9 mouse cellular contexts compared by ENCODE assay signal in genomic region chr14:105295820-105296582, GRCm38 (mm10). TPM values are rescaled to one million over a fixed set of nuclear protein-coding genes. Genes with fewer than 3 reads are reported as not detected.
DNase-seq lines count a peak whose midpoint lies in the region; ATAC-seq and TF ChIP-seq lines count a peak whose summit lies in the region.
"Had no signal": no experiment of that assay in that cellular context is flagged by ENCODE, and none has a peak within 500 bp of the region (broad histone marks: within the 10 kb centered on the region; RNA-seq: fewer than 3 reads in every experiment).

No protein-coding gene starts in this region.

- TF ChIP-seq POLR2A in brain, embryonic 14.5 days (IDR thresholded peaks at IDR 0.05; ENCODE audit: borderline replicate concordance, extremely low read depth, insufficient read depth, insufficient read length, poor library complexity, severe bottlenecking): no peak

- H3K36me3 ChIP-seq in hindbrain, postnatal 0 days (ENCODE audit: insufficient read depth, low read length): peaks cover 11% of the 10 kb centered on the region; the same call in 1 of the 2 replicates
- H3K36me3 ChIP-seq in hindbrain, embryonic 10.5 days: peaks cover 39% of the 10 kb centered on the region
- peaks cover 37% of the 10 kb centered on the region for H3K36me3 ChIP-seq in intestine, postnatal 0 days (ENCODE audit: control insufficient read depth, insufficient read depth)
- no peaks in the 10 kb centered on the region for H3K36me3 ChIP-seq in splenic B cell, adult 2 months (ENCODE audit: control insufficient read depth, insufficient read depth, low read length, poor library complexity, severe bottlenecking)

- DNase-seq in hindbrain, postnatal 0 days (ENCODE audit: low spot score): peak; percentile 84
- no peak for DNase-seq in hindbrain, embryonic 10.5 days (ENCODE audit: low spot score)
- peak; percentile 80 for DNase-seq in CD4-positive, CD25-positive, alpha-beta regulatory T cell, adult 2 months (ENCODE audit: low read depth, low spot score)
- DNase-seq in brain, embryonic 14.5 days (ENCODE audit: low read depth): peak; percentile 85
- peak; percentile 77 for DNase-seq in splenic B cell, adult 2 months (ENCODE audit: low read depth, low spot score)
- no peak for DNase-seq in heart, postnatal 14 days
- DNase-seq in gastrocnemius, postnatal 25 days: no peak

- H3K27me3 ChIP-seq in hindbrain, postnatal 0 days (ENCODE audit: insufficient read depth, low read length): no peaks in the 10 kb centered on the region
- peaks cover 6% of the 10 kb centered on the region; the same call in 1 of the 2 replicates for H3K27me3 ChIP-seq in hindbrain, embryonic 10.5 days (ENCODE audit: insufficient read depth, poor library complexity, severe bottlenecking)
- H3K27me3 ChIP-seq in intestine, postnatal 0 days (replicated peaks; ENCODE audit: control insufficient read depth, insufficient read depth, low read length): no peaks in the 10 kb centered on the region
- no peaks in the 10 kb centered on the region for H3K27me3 ChIP-seq in splenic B cell, adult 2 months (ENCODE audit: control insufficient read depth, insufficient read depth, low read length, poor library complexity, severe bottlenecking)
- H3K27me3 ChIP-seq: limb, embryonic 13.5 days had no signal

- H3K4me2 ChIP-seq in hindbrain, postnatal 0 days (ENCODE audit: low read depth, low read length): no peak overlapping the region
- H3K4me2 ChIP-seq in intestine, postnatal 0 days (replicated peaks; ENCODE audit: low read depth): no peak overlapping the region
- H3K4me2 ChIP-seq: limb, embryonic 13.5 days had no signal

- WGBS in hindbrain, postnatal 0 days: 59% methylated on average over 6 of the region's 6 CpGs
- WGBS in hindbrain, embryonic 10.5 days: 70% methylated on average over 6 of the region's 6 CpGs
- 62% methylated on average over 6 of the region's 6 CpGs for WGBS in intestine, postnatal 0 days

- intact Hi-C loops in heart, postnatal 14 days (cut with DNase I): loop anchor here (2.0 to 10.0 kb wide), 5 partner anchors 34 to 1261 kb away; no protein-coding TSS in a partner anchor

- H3K27ac ChIP-seq in hindbrain, postnatal 0 days: no peak overlapping the region
- no peak overlapping the region for H3K27ac ChIP-seq in hindbrain, embryonic 10.5 days
- H3K27ac ChIP-seq in intestine, postnatal 0 days (ENCODE audit: low read depth, low read length): no peak overlapping the region
- H3K27ac ChIP-seq: limb, embryonic 13.5 days had no signal

- no peaks in the 10 kb centered on the region for H3K4me1 ChIP-seq in hindbrain, postnatal 0 days (ENCODE audit: insufficient read depth, low read length)
- peaks cover 10% of the 10 kb centered on the region; the same call in 1 of the 2 replicates for H3K4me1 ChIP-seq in hindbrain, embryonic 10.5 days (replicated peaks)
- H3K4me1 ChIP-seq in intestine, postnatal 0 days (replicated peaks; ENCODE audit: control insufficient read depth, insufficient read depth, low read length): no peaks in the 10 kb centered on the region
- H3K4me1 ChIP-seq: limb, embryonic 13.5 days had no signal

- no peak overlapping the region for H3K9ac ChIP-seq in hindbrain, postnatal 0 days (replicated peaks; ENCODE audit: low read length)
- H3K9ac ChIP-seq in intestine, postnatal 0 days (ENCODE audit: low read depth, low read length): no peak overlapping the region
- H3K9ac ChIP-seq: limb, embryonic 13.5 days had no signal

- TF ChIP-seq CTCF in hindbrain, postnatal 0 days (IDR thresholded peaks at IDR 0.05; ENCODE audit: low read depth): peak; percentile 70
- TF ChIP-seq CTCF in brain, embryonic 14.5 days (IDR thresholded peaks at IDR 0.05; ENCODE audit: borderline replicate concordance, extremely low read depth, insufficient read depth, insufficient read length): no peak
- peak; percentile 64 for TF ChIP-seq CTCF in intestine, postnatal 0 days (IDR thresholded peaks at IDR 0.05; ENCODE audit: low read depth)

- H3K9me3 ChIP-seq in hindbrain, postnatal 0 days (ENCODE audit: low read length): no peaks in the 10 kb centered on the region
- no peaks in the 10 kb centered on the region for H3K9me3 ChIP-seq in hindbrain, embryonic 10.5 days
- no peaks in the 10 kb centered on the region for H3K9me3 ChIP-seq in intestine, postnatal 0 days (ENCODE audit: control insufficient read depth)
- H3K9me3 ChIP-seq: limb, embryonic 13.5 days had no signal

- ATAC-seq in hindbrain, postnatal 0 days: peak; percentile 59; the same call in 1 of the 2 replicates
- no peak for ATAC-seq in intestine, postnatal 0 days

- no peak overlapping the region for H3K4me3 ChIP-seq in hindbrain, postnatal 0 days (ENCODE audit: low read length)
- H3K4me3 ChIP-seq in hindbrain, embryonic 10.5 days: no peak overlapping the region
- no peak overlapping the region for H3K4me3 ChIP-seq in intestine, postnatal 0 days (ENCODE audit: low read depth, low read length)
- H3K4me3 ChIP-seq: limb, embryonic 13.5 days had no signal

RNA-seq across cellular contexts. Expression of gene Ndfip2, which starts 37.6 kb away (rescaled TPM):
- 155 and 175 TPM in 2 replicates for total RNA-seq in hindbrain, postnatal 0 days (2014; rRNA removed)
- polyA plus RNA-seq in hindbrain, postnatal 0 days (2015; fragmentation: Nextera tagmentation; extraction: Ambion mirVana): 118 and 119 TPM in 2 replicates
- 48.4 and 58.9 TPM in 2 replicates for polyA plus RNA-seq in hindbrain, embryonic 10.5 days (2016; fragmentation: Nextera tagmentation; extraction: Ambion mirVana)
- polyA plus RNA-seq in brain, embryonic 14.5 days (2012; rRNA removed): 81.2 and 90.7 TPM in 2 replicates
- polyA plus RNA-seq in intestine, postnatal 0 days (2015; fragmentation: Nextera tagmentation; extraction: Ambion mirVana): 119 and 124 TPM in 2 replicates
- total RNA-seq in heart, postnatal 14 days (2021): 10 to 100 TPM; 20.9 to 21.8 TPM
- total RNA-seq in gastrocnemius, postnatal 25 days (2021): 10 to 100 TPM; 13.2 to 13.3 TPM

Comparison
In these comparisons a context has a peak if more than half of its experiments do, and no peak if none do; other contexts are left out.
1. DNase-seq: peak in hindbrain, postnatal 0 days (single experiment), CD4-positive, CD25-positive, alpha-beta regulatory T cell, adult 2 months (single experiment), brain, embryonic 14.5 days (single experiment) and splenic B cell, adult 2 months (single experiment); none in hindbrain, embryonic 10.5 days (single experiment), heart, postnatal 14 days (0 of 2) and gastrocnemius, postnatal 25 days (single experiment).